Mouse (Mus musculus): ENCODE results near the gene Tnp2. TPM values are rescaled to one million over a fixed set of nuclear protein-coding genes. Genes with fewer than 3 reads are reported as not detected.

Tnp2 gene
- total RNA-seq, 2 experiments from 2014 or later = not detected

DNA sequence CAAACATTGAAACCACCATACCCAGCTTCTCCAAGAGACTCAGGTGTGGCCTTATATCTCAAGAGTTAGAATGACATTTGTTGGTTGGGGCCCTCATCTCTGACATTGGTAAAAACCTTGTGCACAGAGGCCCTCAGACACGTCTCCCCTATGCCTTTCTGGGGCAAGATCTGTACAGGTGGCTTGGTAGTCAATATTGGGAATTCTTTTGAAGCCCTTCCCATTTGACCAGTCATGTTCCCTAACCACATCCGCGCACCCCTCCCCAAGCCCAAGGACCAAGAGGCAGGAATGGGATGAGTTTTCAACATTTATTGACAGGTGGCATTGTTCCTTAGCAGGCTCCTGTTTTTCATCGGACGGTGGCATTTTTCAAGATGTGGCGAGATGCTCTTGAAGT, 7.6 kb upstream of the Tnp2 start, which contains the start of gene Prm2:
Gene Prm2, minus strand, starts transcription at position 101 of the 400 bp plus-strand sequence.
- ATAC-seq (replicated peaks; ENCODE audit: low FRiP score, poor library complexity, severe bottlenecking) = no peak

DNA sequence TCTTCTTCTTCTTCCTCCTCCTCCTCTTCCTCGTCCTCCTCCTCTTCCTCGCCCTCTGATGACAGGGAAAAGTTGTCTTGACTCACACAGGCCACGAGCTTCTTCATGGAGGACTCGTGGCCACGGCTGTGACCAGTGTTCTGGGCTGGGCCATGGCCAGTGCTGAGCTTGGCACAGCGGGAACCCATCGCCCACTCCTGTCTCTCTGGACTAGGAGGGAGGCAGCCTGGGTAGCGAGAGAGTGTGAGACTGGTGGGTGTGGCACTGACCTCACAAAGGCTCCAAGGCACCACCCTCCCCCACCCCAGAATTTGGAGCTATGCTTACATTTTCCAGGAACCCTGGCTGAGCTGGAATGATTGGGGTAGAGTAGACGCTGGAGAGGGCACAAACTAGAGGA, 2.2 kb upstream of the Tnp2 start, which contains the start of gene Prm3:
Gene Prm3, minus strand, starts transcription at position 213 of the 400 bp plus-strand sequence.
- no peak for ATAC-seq (replicated peaks; ENCODE audit: low FRiP score, poor library complexity, severe bottlenecking)

DNA sequence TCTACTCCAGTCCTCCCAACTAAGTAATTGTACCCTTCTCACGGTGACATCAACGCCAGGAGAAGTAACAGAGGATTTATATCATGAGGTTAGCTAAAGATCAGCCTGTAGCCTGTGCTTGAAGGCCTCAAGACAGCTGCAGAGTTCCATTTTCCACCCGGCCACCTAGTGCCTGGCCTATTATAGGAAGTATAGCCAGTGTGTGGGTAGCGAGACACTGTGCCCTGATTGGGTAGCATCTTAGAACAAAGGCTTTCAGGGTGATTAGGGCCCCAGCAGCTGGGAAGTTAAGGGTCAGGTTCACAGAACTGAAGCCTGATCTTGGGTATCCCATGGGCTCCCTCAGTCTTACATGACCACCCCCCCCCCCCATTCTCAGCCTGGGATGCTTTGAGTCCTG, 406 bp upstream of the Tnp2 start:
- no peak for ATAC-seq (replicated peaks; ENCODE audit: low FRiP score, poor library complexity, severe bottlenecking)

DNA sequence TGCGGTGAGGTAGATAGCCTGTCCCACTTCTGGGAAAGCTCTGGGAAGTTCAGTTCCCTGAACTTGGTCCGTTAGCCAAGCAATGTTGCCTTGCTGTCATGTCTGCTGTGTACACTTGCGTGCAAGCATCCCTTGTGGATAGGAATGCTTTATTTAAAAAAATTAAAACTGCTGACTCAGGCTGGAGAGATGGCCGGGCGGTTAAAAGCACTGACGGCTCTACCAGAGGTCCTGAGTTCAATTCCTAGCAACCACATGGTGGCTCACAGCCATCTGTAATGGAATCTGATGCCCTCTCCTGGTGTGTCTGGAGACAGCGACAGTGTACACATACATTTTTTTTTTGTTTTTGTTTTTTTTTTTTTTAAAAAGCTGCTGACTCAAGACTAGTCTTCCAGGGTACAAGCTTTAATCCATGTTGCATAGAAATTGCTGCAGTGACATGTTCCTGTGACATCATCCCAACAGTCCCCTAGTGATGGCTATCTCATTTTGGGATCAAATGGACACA, 857 bp downstream of the Tnp2 start:
- ATAC-seq (replicated peaks; ENCODE audit: low FRiP score, poor library complexity, severe bottlenecking) = no peak

DNA sequence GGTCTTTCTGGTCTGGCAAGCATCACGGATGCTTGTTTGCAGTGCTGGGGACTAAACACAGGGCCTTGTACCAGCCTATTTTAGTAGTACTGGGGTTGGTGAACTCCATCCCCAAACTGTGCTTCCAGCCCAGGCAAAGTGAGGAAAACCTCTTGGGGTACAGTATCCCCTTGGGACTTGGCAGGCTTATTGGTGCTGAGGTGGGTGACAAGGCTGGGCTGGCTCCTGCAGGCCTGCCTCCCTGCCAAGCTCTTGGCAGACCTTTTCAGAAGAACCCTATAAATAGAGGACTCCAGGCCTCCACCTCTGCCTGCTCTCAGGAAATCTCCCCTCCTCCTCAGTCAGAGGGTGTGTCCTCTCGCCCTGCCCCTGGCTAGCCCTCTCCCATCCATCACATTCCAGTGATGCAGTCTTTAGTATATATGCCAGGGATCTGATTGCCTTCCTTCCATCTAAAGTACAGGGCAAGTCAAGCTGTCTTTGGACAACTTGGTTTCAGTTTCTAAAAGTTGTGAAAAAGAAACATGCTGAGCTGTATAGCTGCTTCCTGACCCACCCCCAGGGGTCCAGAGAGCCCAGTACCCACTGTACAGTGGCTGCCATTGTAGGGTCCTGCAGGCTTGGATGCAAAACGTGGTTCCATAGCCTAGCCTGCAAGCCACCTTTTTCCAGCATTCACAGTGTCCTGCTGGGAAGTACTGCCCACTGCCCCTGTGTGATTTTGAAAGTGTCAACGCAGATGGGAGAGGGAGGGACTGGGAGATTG, 1.5 kb downstream of the Tnp2 start:
- ATAC-seq (replicated peaks; ENCODE audit: low FRiP score, poor library complexity, severe bottlenecking) = 0 out of 2 replicates have a peak, but pooled peaks have one; percentile 7

DNA sequence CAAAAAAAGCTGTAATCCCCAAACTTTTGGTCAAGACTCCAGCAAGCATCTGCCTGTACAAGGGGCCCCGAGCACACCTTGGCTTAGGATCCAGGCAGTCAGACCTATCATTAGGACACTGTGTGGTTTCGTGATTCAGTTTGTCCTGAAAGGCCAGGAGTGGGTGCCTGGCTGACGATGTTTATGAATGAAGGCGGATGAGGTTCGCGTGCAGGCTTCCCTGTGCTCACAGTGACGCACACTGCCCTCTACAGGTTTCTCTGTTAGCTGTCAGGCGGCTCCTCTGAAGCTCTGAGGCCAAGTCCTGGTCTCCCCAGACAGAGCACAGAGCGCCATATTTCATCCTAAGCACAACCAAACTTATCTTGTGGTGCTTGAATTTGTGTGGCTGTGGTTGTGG, 2.2 kb downstream of the Tnp2 start:
- ATAC-seq (replicated peaks; ENCODE audit: low FRiP score, poor library complexity, severe bottlenecking) = peak; percentile 75

DNA sequence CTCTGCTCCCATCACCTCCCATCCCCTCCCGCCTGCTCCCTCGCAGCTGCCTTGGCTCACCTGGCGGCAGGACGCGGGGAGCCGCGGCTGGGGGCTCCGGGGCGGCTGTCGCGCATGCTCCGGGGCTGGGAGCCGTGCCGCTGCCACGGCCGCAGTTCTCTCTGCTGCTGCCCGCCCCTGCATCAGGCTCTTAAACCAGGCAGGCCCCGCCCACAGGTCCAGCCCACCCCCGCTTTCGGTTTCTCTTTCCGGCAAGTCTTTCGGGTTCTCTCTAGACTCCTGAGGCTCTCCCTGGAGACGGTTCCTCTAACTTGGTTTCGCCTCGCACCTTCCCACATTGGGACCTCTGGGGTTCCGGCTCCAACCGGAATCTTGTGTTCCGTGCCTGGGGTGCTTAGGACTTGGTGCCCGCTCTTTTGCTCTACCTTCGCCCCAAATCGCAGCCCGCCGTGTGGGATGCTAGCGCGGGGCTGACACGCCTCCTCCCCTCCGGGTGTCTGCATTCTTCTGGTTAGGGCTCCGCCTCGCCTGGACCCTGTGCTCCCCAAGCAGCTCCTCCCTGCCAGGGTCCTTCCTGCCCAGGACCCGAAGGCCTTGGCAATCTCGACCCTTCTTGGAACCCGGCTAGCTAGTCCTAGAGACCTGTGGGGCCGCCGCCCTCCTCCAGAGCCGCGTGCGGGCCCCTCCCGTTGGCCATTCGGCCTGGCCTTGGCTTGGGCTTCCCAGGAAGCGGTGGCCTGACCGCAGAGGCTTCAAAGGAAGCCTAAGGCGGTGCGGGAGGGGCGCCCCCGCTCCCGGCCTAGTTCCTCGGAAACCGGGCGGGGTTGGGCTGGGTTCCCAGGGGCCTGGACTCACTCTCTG, 2.9 kb downstream of the Tnp2 start, which contains the start of gene Socs1:
Gene Socs1, minus strand, starts transcription at position 166 of the 861 bp plus-strand sequence.
- ATAC-seq (replicated peaks; ENCODE audit: low FRiP score, poor library complexity, severe bottlenecking) = peak; percentile 70

DNA sequence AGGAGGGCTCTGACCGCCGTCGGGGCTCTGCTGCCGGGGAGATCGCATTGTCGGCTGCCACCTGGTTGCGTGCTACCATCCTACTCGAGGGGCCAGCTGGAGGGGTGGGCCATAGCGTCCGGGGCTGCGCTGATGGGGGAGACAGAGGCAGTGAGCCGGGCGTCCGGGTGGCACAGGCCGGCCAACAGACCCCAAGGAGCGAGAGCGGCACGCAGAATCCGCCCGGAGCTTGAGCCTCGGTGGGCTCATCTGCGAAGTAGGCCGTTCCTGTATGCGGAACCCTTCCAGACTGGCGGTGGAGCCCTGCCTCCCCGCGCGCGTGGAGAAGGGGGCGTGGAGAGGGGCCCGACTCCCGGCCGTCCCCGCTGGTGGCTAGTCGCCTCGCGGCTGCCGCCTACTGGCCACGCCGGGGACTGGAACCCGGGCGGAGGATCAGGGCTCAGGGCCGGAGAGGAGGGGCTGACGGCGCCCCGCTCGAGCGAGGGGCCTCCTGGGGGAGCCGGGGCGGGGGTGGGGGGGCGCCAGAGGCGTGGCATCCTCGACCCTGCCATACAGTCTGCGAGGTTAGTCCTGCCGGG, 3.6 kb downstream of the Tnp2 start:
- peak; percentile 56 for ATAC-seq (replicated peaks; ENCODE audit: low FRiP score, poor library complexity, severe bottlenecking)

DNA sequence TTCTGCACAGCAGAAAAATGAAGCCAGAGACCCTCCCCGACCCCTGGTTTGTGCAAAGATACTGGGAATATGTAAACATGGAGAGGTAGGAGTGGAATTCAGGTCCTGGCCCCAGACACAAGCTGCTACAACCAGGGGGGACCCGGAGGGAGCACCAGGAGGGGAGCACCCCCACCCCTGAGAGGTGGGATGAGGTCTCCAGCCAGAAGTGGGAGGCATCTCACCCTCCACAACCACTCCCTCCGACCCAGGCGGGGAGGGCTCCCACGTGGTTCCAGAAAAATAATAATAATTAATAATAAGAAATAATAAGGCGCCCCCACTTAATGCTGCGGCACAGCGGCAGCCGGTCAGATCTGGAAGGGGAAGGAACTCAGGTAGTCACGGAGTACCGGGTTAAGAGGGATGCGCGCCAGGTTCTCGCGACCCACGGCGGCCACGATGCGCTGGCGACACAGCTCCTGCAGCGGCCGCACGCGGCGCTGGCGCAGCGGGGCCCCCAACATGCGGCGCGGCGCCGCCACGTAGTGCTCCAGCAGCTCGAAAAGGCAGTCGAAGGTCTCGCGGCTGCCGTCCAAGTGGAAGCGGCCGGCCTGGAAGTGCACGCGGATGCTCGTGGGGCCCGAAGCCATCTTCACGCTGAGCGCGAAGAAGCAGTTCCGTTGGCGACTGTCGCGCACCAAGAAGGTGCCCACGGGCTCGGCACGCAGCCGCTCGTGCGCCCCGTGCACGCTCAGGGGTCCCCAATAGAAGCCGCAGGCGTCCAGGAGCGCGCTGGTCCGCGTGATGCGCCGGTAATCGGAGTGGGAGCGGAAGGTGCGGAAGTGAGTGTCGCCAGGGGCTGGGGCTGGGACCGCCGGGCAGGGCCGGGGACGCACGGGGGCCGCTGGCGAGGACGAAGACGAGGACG, 4.3 kb downstream of the Tnp2 start:
- no peak for ATAC-seq (replicated peaks; ENCODE audit: low FRiP score, poor library complexity, severe bottlenecking)

DNA sequence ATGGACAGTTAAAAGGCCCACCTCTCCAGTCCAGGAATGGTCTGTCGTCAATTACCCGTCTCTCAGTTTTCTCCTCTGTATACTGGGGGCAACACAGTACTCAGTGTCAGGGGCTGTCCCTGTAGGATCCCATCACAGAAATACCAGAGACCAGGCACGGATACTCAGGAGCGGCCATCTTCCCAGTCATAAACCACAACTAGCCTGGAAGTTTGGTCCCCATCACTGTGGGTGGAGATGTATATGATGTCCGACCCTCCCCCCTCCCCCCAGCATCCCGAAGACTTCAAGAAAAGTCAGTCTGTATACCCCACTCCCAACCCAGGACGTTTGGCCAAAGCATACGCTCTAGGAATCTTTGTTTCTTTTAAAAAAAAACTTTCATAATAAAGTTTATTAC, 5.0 kb downstream of the Tnp2 start:
- no peak for ATAC-seq (replicated peaks; ENCODE audit: low FRiP score, poor library complexity, severe bottlenecking)

DNA sequence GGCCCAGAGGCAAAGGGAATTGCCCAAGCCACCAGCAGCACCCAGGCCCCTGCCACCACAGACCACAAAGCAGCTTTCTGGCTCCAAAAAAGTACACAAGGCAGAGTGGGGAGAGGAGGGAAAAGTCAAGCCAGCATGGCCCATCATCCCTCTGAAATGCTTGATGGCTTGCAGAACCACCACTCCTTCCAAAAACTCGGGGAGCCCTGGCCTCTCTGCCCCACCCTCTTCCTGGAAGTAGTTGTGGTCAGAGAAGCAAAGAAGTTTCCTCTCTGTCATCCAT, 5.4 kb downstream of the Tnp2 start:
- ATAC-seq (replicated peaks; ENCODE audit: low FRiP score, poor library complexity, severe bottlenecking) = no peak

DNA sequence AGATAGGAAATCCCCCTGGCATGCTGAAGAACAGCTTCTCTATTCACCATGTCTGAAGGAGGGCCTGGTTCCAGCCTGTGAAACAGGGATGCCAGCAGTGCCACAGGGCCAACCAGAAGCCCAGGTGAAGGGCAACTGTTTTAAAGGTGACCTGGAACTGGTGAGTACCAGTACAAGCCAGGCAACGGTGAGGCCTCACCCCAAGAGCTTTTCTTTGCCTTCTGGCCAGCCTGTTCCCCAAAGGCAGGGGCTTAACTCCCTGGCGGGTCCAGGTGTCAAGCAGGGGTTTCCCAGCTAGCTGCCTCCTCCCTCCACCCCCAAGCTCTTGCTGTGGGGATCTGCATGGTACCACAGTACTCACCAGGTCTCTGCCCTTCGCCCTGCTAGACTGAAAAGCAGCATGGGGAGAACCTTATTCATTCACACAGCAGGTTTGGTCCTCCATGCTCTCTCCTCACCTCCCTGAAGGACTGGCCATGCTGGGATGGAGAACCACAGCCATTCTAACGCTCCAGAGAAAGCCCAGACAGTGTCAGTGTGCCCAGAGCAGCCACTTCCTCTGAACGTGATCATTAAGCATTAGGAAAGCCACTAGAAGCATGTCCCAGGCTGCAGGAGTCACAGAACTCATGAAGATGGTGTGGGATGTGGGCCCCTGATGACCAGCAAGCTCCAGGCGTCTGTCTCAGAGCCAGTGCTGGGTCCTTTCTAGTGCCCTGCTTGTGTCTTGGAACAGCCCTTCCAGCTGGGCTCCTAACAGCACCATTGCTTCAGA, 5.9 kb downstream of the Tnp2 start:
- no peak for ATAC-seq (replicated peaks; ENCODE audit: low FRiP score, poor library complexity, severe bottlenecking)

DNA sequence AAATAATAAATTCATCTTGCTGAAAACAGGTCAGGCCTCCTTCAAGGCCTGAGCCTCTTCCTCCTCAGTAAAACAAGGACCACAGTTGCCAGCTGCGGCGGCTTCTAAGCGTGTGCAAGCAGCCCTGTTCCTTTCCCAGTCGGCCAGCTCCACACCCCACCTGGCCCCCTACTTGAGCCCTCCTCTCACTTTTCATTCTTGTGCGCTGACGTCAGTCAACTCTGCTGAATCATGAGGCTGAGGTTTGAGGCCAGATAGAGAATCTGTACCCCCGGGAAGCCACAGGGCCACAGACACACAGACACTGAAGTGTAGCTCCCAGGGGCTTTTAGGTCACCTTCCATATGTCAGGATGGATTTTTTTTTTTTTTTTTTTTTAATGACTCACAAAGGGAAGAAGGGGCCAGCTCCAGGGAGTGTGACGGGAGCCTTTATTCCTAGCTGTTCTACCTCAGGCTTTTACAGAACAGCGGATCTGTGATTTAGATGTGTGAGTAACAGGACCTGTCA, 6.5 kb downstream of the Tnp2 start:
- no peak for ATAC-seq (replicated peaks; ENCODE audit: low FRiP score, poor library complexity, severe bottlenecking)

DNA sequence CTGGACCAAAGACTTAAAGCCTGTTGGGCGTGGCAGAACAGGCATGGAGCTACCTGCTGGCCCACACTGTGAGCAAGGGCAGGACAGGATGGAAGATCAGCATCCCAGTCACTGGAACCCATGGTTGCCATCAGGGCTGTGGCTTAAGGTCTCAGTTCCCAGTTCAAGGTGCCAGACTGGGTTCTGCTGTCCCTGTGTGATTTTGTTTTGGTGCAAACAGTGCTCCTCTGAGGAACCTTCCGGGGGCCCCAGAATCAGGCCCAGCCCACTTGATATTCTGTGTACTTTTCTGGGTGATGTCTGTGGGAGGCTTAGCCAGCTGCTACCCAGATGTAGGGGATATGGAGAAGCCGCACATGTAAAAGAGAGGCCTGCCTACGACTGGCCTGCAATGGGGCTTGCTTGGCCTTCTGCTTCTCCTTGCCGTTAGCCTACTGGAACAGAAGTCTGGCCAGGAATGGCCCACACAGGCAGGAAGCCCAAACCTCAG, 7.8 kb downstream of the Tnp2 start:
- ATAC-seq (replicated peaks; ENCODE audit: low FRiP score, poor library complexity, severe bottlenecking) = no peak

DNA sequence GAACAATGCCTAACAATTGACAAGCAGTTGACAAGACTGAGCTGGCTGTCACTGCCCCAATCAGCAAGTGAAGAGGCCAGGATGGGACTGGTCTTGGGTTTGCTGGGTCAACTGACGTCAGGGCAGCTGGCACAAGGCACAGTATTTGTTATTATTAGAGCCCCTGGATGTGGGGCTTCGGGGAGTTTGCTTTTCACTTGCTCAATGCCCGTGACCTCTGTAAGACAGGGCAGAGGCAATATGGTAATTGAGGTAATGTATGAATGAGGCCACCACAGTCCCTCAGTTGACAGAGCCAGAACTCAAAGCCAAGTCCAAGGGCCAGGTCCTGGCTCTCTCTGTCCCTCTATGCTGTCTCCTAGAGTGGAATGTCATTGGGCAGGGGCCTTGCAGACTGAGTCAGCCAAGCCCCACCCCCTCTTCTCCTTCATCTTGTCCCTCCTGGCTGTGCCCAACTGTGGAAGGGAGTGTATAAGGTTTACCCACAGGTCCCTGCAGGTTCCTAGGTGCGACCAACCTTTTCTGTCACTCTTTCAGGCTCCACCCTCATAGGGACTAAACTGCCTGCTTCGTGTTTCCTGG, 10.8 kb downstream of the Tnp2 start:
- no peak for ATAC-seq (replicated peaks; ENCODE audit: low FRiP score, poor library complexity, severe bottlenecking)

DNA sequence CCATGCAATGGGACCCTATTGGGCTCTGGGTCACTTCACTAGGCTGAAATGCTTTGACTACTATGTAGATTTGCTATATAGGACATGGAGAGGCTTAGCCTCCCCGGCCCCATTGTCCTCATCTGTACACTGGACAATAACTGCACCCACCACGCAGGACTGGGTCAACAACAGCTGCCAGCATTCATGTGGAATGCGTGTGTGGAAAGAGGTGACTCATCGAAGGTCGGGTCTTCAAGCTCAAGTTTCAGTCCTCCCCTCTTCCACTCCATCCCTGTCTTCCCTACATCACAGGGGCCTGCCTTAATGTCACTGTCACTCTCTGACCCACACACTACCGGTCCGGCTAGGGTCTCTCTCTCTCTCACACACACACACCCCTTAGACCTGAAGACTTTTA, 12.1 kb downstream of the Tnp2 start:
- ATAC-seq (replicated peaks; ENCODE audit: low FRiP score, poor library complexity, severe bottlenecking) = no peak

DNA sequence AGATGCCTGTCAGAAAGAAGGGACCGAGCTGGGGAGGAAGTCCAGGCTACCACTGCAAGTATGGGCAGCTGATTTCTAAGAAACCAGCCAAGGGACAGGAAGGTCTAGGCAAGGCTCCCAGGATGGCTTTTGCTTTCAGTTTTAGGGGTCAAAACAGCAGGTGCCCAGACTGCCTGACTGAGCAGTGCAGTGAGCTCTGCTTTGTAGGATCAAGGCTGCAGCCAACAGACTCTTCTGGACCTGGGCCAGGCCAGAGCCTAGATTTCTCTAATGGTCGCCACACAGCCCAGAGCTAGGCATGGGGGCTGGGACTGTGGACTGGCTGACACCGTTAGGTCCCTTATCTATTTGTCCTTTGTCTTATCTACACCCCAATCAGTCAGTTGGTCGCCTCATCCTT, 13.7 kb downstream of the Tnp2 start:
- no peak for ATAC-seq (replicated peaks; ENCODE audit: low FRiP score, poor library complexity, severe bottlenecking)

DNA sequence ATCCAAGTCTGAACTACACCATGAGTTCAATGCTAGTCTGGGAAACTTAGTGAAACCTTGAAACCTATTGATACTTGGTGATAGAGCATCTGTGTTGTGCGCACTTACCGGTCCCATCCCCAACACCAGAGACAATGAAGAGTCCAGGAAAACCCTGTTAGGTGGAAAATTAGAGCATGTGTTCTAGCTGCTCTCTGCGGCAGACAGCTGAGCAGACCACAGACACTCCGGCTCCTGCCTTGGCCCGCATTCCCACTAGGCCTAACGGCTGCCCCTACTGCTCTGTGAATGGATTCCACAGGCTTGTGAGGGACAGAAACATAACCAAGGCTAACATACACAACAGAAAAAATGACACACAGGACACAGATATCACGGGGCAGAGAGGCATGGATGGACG, 14.9 kb downstream of the Tnp2 start:
- no peak for ATAC-seq (replicated peaks; ENCODE audit: low FRiP score, poor library complexity, severe bottlenecking)

All from erythroid progenitor cell, adult 5-6 weeks (primary cell).